ENCODE assay signal across 9 mouse cellular contexts in the genomic region with DNA sequence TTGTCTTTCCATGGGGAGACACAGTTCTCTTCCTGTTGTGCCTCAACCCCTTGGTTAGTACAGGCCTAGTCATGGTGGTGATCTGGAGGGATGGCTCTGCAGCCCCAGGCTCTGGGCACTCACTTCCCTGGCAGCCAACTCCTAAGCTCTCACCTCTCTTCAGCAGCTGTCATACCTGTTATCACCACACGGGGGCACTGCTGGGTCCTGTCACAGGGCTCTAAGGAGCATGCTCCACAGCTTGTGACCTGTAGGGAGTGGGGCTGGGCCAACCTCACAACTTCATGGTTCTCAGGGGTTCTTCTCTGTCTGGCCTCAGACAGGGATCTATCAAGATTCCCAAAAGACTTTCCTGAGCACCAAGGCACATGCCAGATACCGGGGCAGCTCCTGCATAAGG. TPM values are rescaled to one million over a fixed set of nuclear protein-coding genes. Genes with fewer than 3 reads are reported as not detected.
DNase-seq lines count a peak whose midpoint lies in the region; ATAC-seq and TF ChIP-seq lines count a peak whose summit lies in the region.
"Had no signal": no experiment of that assay in that cellular context is flagged by ENCODE, and none has a peak within 500 bp of the region (broad histone marks: within the 10 kb centered on the region; RNA-seq: fewer than 3 reads in every experiment).

No protein-coding gene starts in this region.

- H3K27me3 ChIP-seq in kidney, embryonic 15.5 days, result no peaks in the 10 kb centered on the region
- no peaks in the 10 kb centered on the region for H3K27me3 ChIP-seq in kidney, adult 2 months (replicated peaks; ENCODE audit: control insufficient read depth, insufficient read depth, low read length)
- no peaks in the 10 kb centered on the region for H3K27me3 ChIP-seq in limb, embryonic 11.5 days (ENCODE audit: control insufficient read depth, insufficient read depth, low read length)

- H3K9ac ChIP-seq in kidney, embryonic 15.5 days, result no peak overlapping the region
- no peak overlapping the region for H3K9ac ChIP-seq in limb, embryonic 11.5 days (ENCODE audit: low read length)
- H3K9ac ChIP-seq: heart, embryonic 13.5 days had no signal

- TF ChIP-seq CTCF in kidney, adult 2 months (conservative IDR thresholded peaks at IDR 0.05; ENCODE audit: insufficient read depth, insufficient read length, low read depth, low read length), result peak; percentile 93

- no peak overlapping the region for H3K27ac ChIP-seq in kidney, embryonic 15.5 days
- no peak overlapping the region for H3K27ac ChIP-seq in kidney, adult 2 months (ENCODE audit: insufficient read depth, low read depth, low read length)
- no peak overlapping the region for H3K27ac ChIP-seq in limb, embryonic 11.5 days (replicated peaks; ENCODE audit: low read depth, low read length)
- H3K27ac ChIP-seq: heart, embryonic 13.5 days had no signal

- DNase-seq in kidney, adult 11 months, result peak; percentile 76
- DNase-seq in adrenal gland, postnatal 4 days (ENCODE audit: low spot score in 2 of 2), result peak; percentile 71 to 76
- peak; percentile 87 for DNase-seq in kidney, adult 2 months
- DNase-seq in limb, embryonic 11.5 days (ENCODE audit: low spot score), result peak; percentile 94
- peak; percentile 79 for DNase-seq in ovary, postnatal 36 days (ENCODE audit: low spot score)
- DNase-seq in thymus, postnatal 36 days, result peak; percentile 75 to 76

- no peak overlapping the region for H3K4me3 ChIP-seq in kidney, embryonic 15.5 days (replicated peaks)
- no peak overlapping the region for H3K4me3 ChIP-seq in kidney, adult 2 months (ENCODE audit: insufficient read depth, low read depth, low read length)
- H3K4me3 ChIP-seq in limb, embryonic 11.5 days (ENCODE audit: low read depth, low read length), result no peak overlapping the region
- H3K4me3 ChIP-seq: heart, embryonic 13.5 days had no signal

- 15% methylated on average over 2 of the region's 2 CpGs for whole genome bisulfite sequencing in kidney, embryonic 15.5 days
- 24% methylated on average over 2 of the region's 2 CpGs for WGBS in kidney, adult 2 months
- 12% methylated on average over 2 of the region's 2 CpGs for WGBS in limb, embryonic 11.5 days

- no peak overlapping the region for H3K4me2 ChIP-seq in kidney, embryonic 15.5 days
- H3K4me2 ChIP-seq in limb, embryonic 11.5 days (ENCODE audit: low read depth, severe bottlenecking), result no peak overlapping the region
- H3K4me2 ChIP-seq: heart, embryonic 13.5 days had no signal

- no peak for ATAC-seq in kidney, embryonic 15.5 days (replicated peaks; ENCODE audit: low FRiP score)
- 0 out of 2 replicates have a peak, but pooled peaks have one; percentile 31 for ATAC-seq in erythroblast, adult 5-6 weeks (replicated peaks; ENCODE audit: low FRiP score, poor library complexity, severe bottlenecking)
- no peak for ATAC-seq in limb, embryonic 11.5 days (ENCODE audit: insufficient number of reproducible peaks, low FRiP score, low TSS enrichment, low read depth)

- no peaks in the 10 kb centered on the region for H3K9me3 ChIP-seq in kidney, embryonic 15.5 days (replicated peaks)
- H3K9me3 ChIP-seq in limb, embryonic 11.5 days (ENCODE audit: control insufficient read depth, low read length), result no peaks in the 10 kb centered on the region
- H3K9me3 ChIP-seq: heart, embryonic 13.5 days had no signal

- H3K4me1 ChIP-seq in kidney, embryonic 15.5 days, result peaks cover 12% of the 10 kb centered on the region
- H3K4me1 ChIP-seq in kidney, adult 2 months (ENCODE audit: control insufficient read depth, insufficient read depth, low read length), result peaks cover 4% of the 10 kb centered on the region; the same call in 1 of the 2 replicates
- H3K4me1 ChIP-seq in limb, embryonic 11.5 days (ENCODE audit: control insufficient read depth, insufficient read depth, low read length), result peaks cover 6% of the 10 kb centered on the region

- H3K36me3 ChIP-seq in kidney, embryonic 15.5 days, result peaks cover 24% of the 10 kb centered on the region
- no peaks in the 10 kb centered on the region for H3K36me3 ChIP-seq in kidney, adult 2 months (ENCODE audit: control insufficient read depth, insufficient read depth, low read length)
- H3K36me3 ChIP-seq in limb, embryonic 11.5 days (ENCODE audit: control insufficient read depth, insufficient read depth, low read length), result no peaks in the 10 kb centered on the region

- no peak for TF ChIP-seq POLR2A in kidney, adult 2 months (IDR thresholded peaks at IDR 0.05; ENCODE audit: low read depth, low read length)

RNA-seq across cellular contexts. Expression of gene Mslnl, which starts 3.8 kb away (rescaled TPM):
- 0.08 TPM in 1 of 2 replicates, not detected in the other for polyA plus RNA-seq in kidney, embryonic 15.5 days (2015; fragmentation: Nextera tagmentation; extraction: Ambion mirVana)
- not detected for total RNA-seq in adrenal gland, postnatal 4 days (2021)
- total RNA-seq in erythroblast, adult 5-6 weeks (2015; ENCODE audit: low replicate concordance), result not detected in 2 replicates
- total RNA-seq in erythroblast, adult 5-6 weeks (2017; ENCODE audit: low replicate concordance), result not detected in 2 replicates
- polyA plus RNA-seq in kidney, adult 2 months (2012; rRNA removed), result 0.10 TPM in 1 of 2 replicates, not detected in the other
- polyA plus RNA-seq in limb, embryonic 11.5 days (2014; fragmentation: Nextera tagmentation; extraction: Ambion mirVana), result not detected in 2 replicates
- polyA plus RNA-seq: heart, embryonic 13.5 days had no signal

RNA-seq across cellular contexts. Expression of gene Rpusd1, which starts 4.6 kb away (rescaled TPM):
- polyA plus RNA-seq in kidney, embryonic 15.5 days (2015; fragmentation: Nextera tagmentation; extraction: Ambion mirVana), result 19.3 and 20.7 TPM in 2 replicates
- total RNA-seq in adrenal gland, postnatal 4 days (2021), result 10 to 100 TPM; 16.6 to 18.2 TPM
- total RNA-seq in erythroblast, adult 5-6 weeks (2015; ENCODE audit: low replicate concordance), result 4.2 and 6.5 TPM in 2 replicates
- 1.4 TPM in 2 replicates for total RNA-seq in erythroblast, adult 5-6 weeks (2017; ENCODE audit: low replicate concordance)
- 20.7 and 26.4 TPM in 2 replicates for polyA plus RNA-seq in kidney, adult 2 months (2012; rRNA removed)
- 20.4 and 23.4 TPM in 2 replicates for polyA plus RNA-seq in limb, embryonic 11.5 days (2014; fragmentation: Nextera tagmentation; extraction: Ambion mirVana)

RNA-seq across cellular contexts. Expression of gene Chtf18, which starts 4.9 kb away (rescaled TPM):
- 31.0 and 38.4 TPM in 2 replicates for polyA plus RNA-seq in kidney, embryonic 15.5 days (2015; fragmentation: Nextera tagmentation; extraction: Ambion mirVana)
- total RNA-seq in adrenal gland, postnatal 4 days (2021), result 10 to 100 TPM; 16.2 to 17.7 TPM
- 7.7 and 8.6 TPM in 2 replicates for total RNA-seq in erythroblast, adult 5-6 weeks (2015; ENCODE audit: low replicate concordance)
- total RNA-seq in erythroblast, adult 5-6 weeks (2017; ENCODE audit: low replicate concordance), result 7.6 and 11.8 TPM in 2 replicates
- polyA plus RNA-seq in kidney, adult 2 months (2012; rRNA removed), result 0.75 and 1.5 TPM in 2 replicates
- polyA plus RNA-seq in limb, embryonic 11.5 days (2014; fragmentation: Nextera tagmentation; extraction: Ambion mirVana), result 29.1 and 31.5 TPM in 2 replicates

RNA-seq across cellular contexts. Expression of gene Gng13, which starts 15.1 kb away (rescaled TPM):
- 0.99 and 1.1 TPM in 2 replicates for polyA plus RNA-seq in kidney, embryonic 15.5 days (2015; fragmentation: Nextera tagmentation; extraction: Ambion mirVana)
- 1 to 10 TPM in 1 of 2 experiments, not detected in 1; 1.8 TPM for total RNA-seq in adrenal gland, postnatal 4 days (2021)
- not detected in 2 replicates for total RNA-seq in erythroblast, adult 5-6 weeks (2015; ENCODE audit: low replicate concordance)
- total RNA-seq in erythroblast, adult 5-6 weeks (2017; ENCODE audit: low replicate concordance), result 0.70 TPM in 1 of 2 replicates, not detected in the other
- polyA plus RNA-seq in kidney, adult 2 months (2012; rRNA removed), result not detected in 2 replicates
- 3.2 and 9.7 TPM in 2 replicates for polyA plus RNA-seq in limb, embryonic 11.5 days (2014; fragmentation: Nextera tagmentation; extraction: Ambion mirVana)

RNA-seq across cellular contexts. Expression of gene Msln, which starts 22.1 kb away (rescaled TPM):
- polyA plus RNA-seq in kidney, embryonic 15.5 days (2015; fragmentation: Nextera tagmentation; extraction: Ambion mirVana), result 5.6 and 6.3 TPM in 2 replicates
- total RNA-seq in adrenal gland, postnatal 4 days (2021), result 10 to 100 TPM; 16.3 to 19.1 TPM
- total RNA-seq in erythroblast, adult 5-6 weeks (2015; ENCODE audit: low replicate concordance), result not detected in 2 replicates
- not detected in 2 replicates for total RNA-seq in erythroblast, adult 5-6 weeks (2017; ENCODE audit: low replicate concordance)
- 3.3 and 3.9 TPM in 2 replicates for polyA plus RNA-seq in kidney, adult 2 months (2012; rRNA removed)
- 0.14 and 0.24 TPM in 2 replicates for polyA plus RNA-seq in limb, embryonic 11.5 days (2014; fragmentation: Nextera tagmentation; extraction: Ambion mirVana)

Comparison
In these comparisons a context has a peak if more than half of its experiments do, and no peak if none do; other contexts are left out.
1. RNA of gene Chtf18, which starts 4.9 kb away (polyA plus RNA-seq): 31.0 to 38.4 TPM in kidney, embryonic 15.5 days and 29.1 to 31.5 TPM in limb, embryonic 11.5 days; 0.75 to 1.5 TPM in kidney, adult 2 months; every median in the first group is over 10 times any median in the second.
2. Peak in every context shown above with its lines, with median percentiles within 50 percentile points of each other: DNase-seq.